In genomic region chr12:54986052-54986717, GRCm38 (mm10) we compare ENCODE assay signal across 8 mouse cellular contexts. TPM values are rescaled to one million over a fixed set of nuclear protein-coding genes. Genes with fewer than 3 reads are reported as not detected.
DNase-seq lines count a peak whose midpoint lies in the region; ATAC-seq and TF ChIP-seq lines count a peak whose summit lies in the region.

Gm20403 (minus strand) TSS chr12:54986529.

- H3K9me3 ChIP-seq in heart, embryonic 11.5 days (replicated peaks; ENCODE audit: control insufficient read depth, low read length), result no peaks in the 10 kb centered on the region
- H3K9me3 ChIP-seq in liver, embryonic 15.5 days (replicated peaks), result no peaks in the 10 kb centered on the region
- H3K9me3 ChIP-seq in stomach, embryonic 16.5 days (replicated peaks; ENCODE audit: control insufficient read depth, low read length), result no peaks in the 10 kb centered on the region

- DNase-seq in CD8-positive naive resting alpha-beta T cell, adult 2 months (ENCODE audit: low read depth in 2 of 2, low spot score in 2 of 2), result peak; percentile 30 to 37
- peak; percentile 89 for DNase-seq in kidney, adult 9 months
- DNase-seq in neural tube, embryonic 10.5 days (ENCODE audit: extremely low spot score, low spot score), result peak; percentile 77

- no peaks in the 10 kb centered on the region for H3K36me3 ChIP-seq in heart, embryonic 11.5 days (ENCODE audit: control insufficient read depth, insufficient read depth, low read length)
- H3K36me3 ChIP-seq in liver, embryonic 15.5 days (replicated peaks), result peaks cover 22% of the 10 kb centered on the region
- H3K36me3 ChIP-seq in stomach, embryonic 16.5 days (ENCODE audit: control insufficient read depth, insufficient read depth, low read length), result no peaks in the 10 kb centered on the region

- peaks cover 1% of the 10 kb centered on the region; the same call in 1 of the 2 replicates for H3K4me1 ChIP-seq in bone marrow, adult 2 months (ENCODE audit: control insufficient read depth, insufficient read depth, low read length)
- peaks cover 5% of the 10 kb centered on the region; the same call in 1 of the 2 replicates for H3K4me1 ChIP-seq in embryonic fibroblast, embryonic 13.5 days (ENCODE audit: control insufficient read depth, insufficient read depth, low read length)
- H3K4me1 ChIP-seq in heart, embryonic 11.5 days (ENCODE audit: control insufficient read depth, insufficient read depth, low read length), result peaks cover 4% of the 10 kb centered on the region; the same call in 1 of the 2 replicates
- peaks cover 43% of the 10 kb centered on the region for H3K4me1 ChIP-seq in liver, embryonic 15.5 days (replicated peaks)
- peaks cover 5% of the 10 kb centered on the region; the same call in 1 of the 2 replicates for H3K4me1 ChIP-seq in stomach, embryonic 16.5 days (ENCODE audit: control insufficient read depth, insufficient read depth, low read length)

- WGBS in bone marrow, adult 2 months, result under 1% methylated on average over 59 of the region's 60 CpGs
- under 1% methylated on average over 52 of the region's 60 CpGs for WGBS in heart, embryonic 11.5 days (ENCODE audit: insufficient replicate concordance)
- under 1% methylated on average over 52 of the region's 60 CpGs for WGBS in liver, embryonic 15.5 days (ENCODE audit: insufficient replicate concordance)
- under 1% methylated on average over 47 of the region's 60 CpGs for WGBS in stomach, embryonic 16.5 days

- peak within 1 kb of the TSS; percentile 99 for H3K27ac ChIP-seq in bone marrow, adult 2 months (ENCODE audit: control insufficient read depth, insufficient read depth, low read depth, low read length, poor library complexity)
- peak within 1 kb of the TSS; percentile 90 for H3K27ac ChIP-seq in embryonic fibroblast, embryonic 13.5 days (ENCODE audit: insufficient read depth, low read length)
- peak within 1 kb of the TSS; percentile 91 for H3K27ac ChIP-seq in heart, embryonic 11.5 days (ENCODE audit: low read depth, low read length)
- H3K27ac ChIP-seq in liver, embryonic 15.5 days (replicated peaks), result peak within 1 kb of the TSS; percentile 97
- peak within 1 kb of the TSS; percentile 94 for H3K27ac ChIP-seq in stomach, embryonic 16.5 days (ENCODE audit: low read length)

- H3K27me3 ChIP-seq in heart, embryonic 11.5 days (ENCODE audit: control insufficient read depth, insufficient read depth, low read length), result no peaks in the 10 kb centered on the region
- no peaks in the 10 kb centered on the region for H3K27me3 ChIP-seq in liver, embryonic 15.5 days
- H3K27me3 ChIP-seq in stomach, embryonic 16.5 days (ENCODE audit: control insufficient read depth, insufficient read depth, low read length), result no peaks in the 10 kb centered on the region

- peak; percentile 80; the same call in 1 of the 2 replicates for TF ChIP-seq POLR2A in bone marrow, adult 2 months (IDR thresholded peaks at IDR 0.05; ENCODE audit: borderline replicate concordance, control insufficient read depth, low read depth, low read length)
- TF ChIP-seq POLR2A in embryonic fibroblast, embryonic 13.5 days (IDR thresholded peaks at IDR 0.05; ENCODE audit: low read depth, low read length), result peak; percentile 91

- H3K4me3 ChIP-seq in bone marrow, adult 2 months (replicated peaks; ENCODE audit: control insufficient read depth, low read depth, low read length), result peak within 1 kb of the TSS; percentile 80
- H3K4me3 ChIP-seq in embryonic fibroblast, embryonic 13.5 days (ENCODE audit: insufficient read depth, low read length), result peak within 1 kb of the TSS; percentile 78
- peak within 1 kb of the TSS; percentile 83 for H3K4me3 ChIP-seq in heart, embryonic 11.5 days (ENCODE audit: low read depth, low read length)
- H3K4me3 ChIP-seq in liver, embryonic 15.5 days (replicated peaks), result peak within 1 kb of the TSS; percentile 96
- H3K4me3 ChIP-seq in stomach, embryonic 16.5 days (replicated peaks; ENCODE audit: low read length), result peak within 1 kb of the TSS; percentile 90

- peak within 1 kb of the TSS; percentile 79 for H3K4me2 ChIP-seq in heart, embryonic 11.5 days
- peak within 1 kb of the TSS; percentile 96 for H3K4me2 ChIP-seq in liver, embryonic 15.5 days
- H3K4me2 ChIP-seq in stomach, embryonic 16.5 days (ENCODE audit: low read depth, low read length), result peak within 1 kb of the TSS; percentile 88

- H3K9ac ChIP-seq in heart, embryonic 11.5 days (ENCODE audit: low read depth, low read length), result peak within 1 kb of the TSS; percentile 91
- H3K9ac ChIP-seq in liver, embryonic 15.5 days, result peak within 1 kb of the TSS; percentile 95
- H3K9ac ChIP-seq in stomach, embryonic 16.5 days (ENCODE audit: low read length), result peak within 1 kb of the TSS; percentile 93

- no peak for TF ChIP-seq CTCF in bone marrow, adult 2 months (IDR thresholded peaks at IDR 0.05; ENCODE audit: control insufficient read depth, insufficient read depth, low read length)
- no peak for TF ChIP-seq CTCF in embryonic fibroblast, embryonic 13.5 days (IDR thresholded peaks at IDR 0.05; ENCODE audit: borderline replicate concordance, insufficient read depth, low read length)

- ATAC-seq in heart, embryonic 11.5 days (replicated peaks; ENCODE audit: insufficient number of reproducible peaks, low FRiP score, low TSS enrichment), result 0 out of 2 replicates have a peak, but pooled peaks have one; percentile 31
- peak; percentile 74 for ATAC-seq in liver, embryonic 15.5 days (ENCODE audit: insufficient read depth)
- ATAC-seq in stomach, embryonic 16.5 days (ENCODE audit: insufficient read depth, low FRiP score), result peak; percentile 68; the same call in 1 of the 2 replicates

RNA-seq across cellular contexts. Expression of gene Gm20403, which starts in this region (rescaled TPM):
- polyA plus RNA-seq in bone marrow, adult 2 months (2011; ENCODE audit: insufficient read depth, insufficient read length, low replicate concordance, missing spikeins), result not detected in 2 replicates
- not detected in 2 replicates for polyA plus RNA-seq in embryonic fibroblast, embryonic 13.5 days (2011; ENCODE audit: insufficient read length, low read depth, missing spikeins)
- polyA plus RNA-seq in heart, embryonic 11.5 days (2014; fragmentation: Nextera tagmentation; extraction: Ambion mirVana), result not detected in 2 replicates
- not detected in 2 replicates for polyA plus RNA-seq in liver, embryonic 15.5 days (2015; fragmentation: Nextera tagmentation; extraction: Ambion mirVana)
- polyA plus RNA-seq in stomach, embryonic 16.5 days (2015; fragmentation: Nextera tagmentation; extraction: Ambion mirVana), result not detected in 2 replicates

Comparison
In these comparisons a context has a peak if more than half of its experiments do, and no peak if none do; other contexts are left out.
1. Peak in every context shown above with its lines: DNase-seq, ATAC-seq, H3K4me3 ChIP-seq and H3K27ac ChIP-seq.
2. Peak in ATAC-seq, H3K4me3 ChIP-seq, H3K27ac ChIP-seq, H3K9ac ChIP-seq and H3K4me2 ChIP-seq in heart, embryonic 11.5 days; RNA of the gene not detected or under 1 TPM.
3. Peak in ATAC-seq, H3K4me3 ChIP-seq, H3K27ac ChIP-seq, H3K9ac ChIP-seq and H3K4me2 ChIP-seq in liver, embryonic 15.5 days; RNA of the gene not detected or under 1 TPM.
4. Peak in ATAC-seq, H3K4me3 ChIP-seq, H3K27ac ChIP-seq, H3K9ac ChIP-seq and H3K4me2 ChIP-seq in stomach, embryonic 16.5 days; RNA of the gene not detected or under 1 TPM.
5. DNase-seq: peak in every context shown above with its lines; median percentile 89 in kidney, adult 9 months; 77 in neural tube, embryonic 10.5 days; 34 in CD8-positive naive resting alpha-beta T cell, adult 2 months.